Mouse (Mus musculus): Measurements from ENCODE around the gene 2510039O18Rik. TPM values are rescaled to one million over a fixed set of nuclear protein-coding genes. Genes with fewer than 3 reads are reported as not detected.

The 2510039O18Rik gene
- total and polyA plus RNA-seq, 2 experiments from 2014 or later: 12.3 to 68.3 TPM

GRCm38 (mm10) chr4:147965712-147966111, 25.0 kb downstream of the 2510039O18Rik start:
- no peaks in the 10 kb centered on the region for H3K4me1 ChIP-seq (ENCODE audit: insufficient read depth, low read length)
- H3K9ac ChIP-seq (replicated peaks; ENCODE audit: low read length, poor library complexity, severe bottlenecking): no peak overlapping the region
- ATAC-seq (ENCODE audit: low FRiP score) (no peak), DNase-seq (ENCODE audit: low spot score) (no peak)
- H3K4me3 ChIP-seq (ENCODE audit: low read depth, low read length): no peak overlapping the region
- no peak overlapping the region for H3K27ac ChIP-seq (ENCODE audit: low read depth, low read length)
- H3K9me3 ChIP-seq (ENCODE audit: low read length): no peaks in the 10 kb centered on the region
- H3K36me3 ChIP-seq (ENCODE audit: insufficient read depth, low read length): no peaks in the 10 kb centered on the region
- WGBS: 78% methylated on average over 7 of the region's 7 CpGs
- TF ChIP-seq CTCF (IDR thresholded peaks at IDR 0.05): no peak
- H3K4me2 ChIP-seq (ENCODE audit: low read depth, low read length, poor library complexity, severe bottlenecking): no peak overlapping the region
- no peaks in the 10 kb centered on the region for H3K27me3 ChIP-seq (ENCODE audit: insufficient read depth, low read length)

- no peak overlapping the region for H3K9ac ChIP-seq (replicated peaks; ENCODE audit: low read length, poor library complexity, severe bottlenecking)
- no peaks in the 10 kb centered on the region for H3K9me3 ChIP-seq (ENCODE audit: low read length)
- no peaks in the 10 kb centered on the region for H3K27me3 ChIP-seq (ENCODE audit: insufficient read depth, low read length)
- H3K4me3 ChIP-seq (ENCODE audit: low read depth, low read length): no peak overlapping the region
- H3K36me3 ChIP-seq (ENCODE audit: insufficient read depth, low read length): no peaks in the 10 kb centered on the region
- no peaks in the 10 kb centered on the region for H3K4me1 ChIP-seq (ENCODE audit: insufficient read depth, low read length)
- WGBS: 83% methylated on average over 2 of the region's 2 CpGs
- H3K4me2 ChIP-seq (ENCODE audit: low read depth, low read length, poor library complexity, severe bottlenecking): no peak overlapping the region
- TF ChIP-seq CTCF (IDR thresholded peaks at IDR 0.05): no peak
- ATAC-seq (ENCODE audit: low FRiP score) (no peak), DNase-seq (ENCODE audit: low spot score) (no peak)
- no peak overlapping the region for H3K27ac ChIP-seq (ENCODE audit: low read depth, low read length)
Observed at GRCm38 (mm10) chr4:147968816-147969215, 28.1 kb downstream of the 2510039O18Rik start.

GRCm38 (mm10) chr4:147969337-147969736, 28.6 kb downstream of the 2510039O18Rik start:
- H3K9ac ChIP-seq (replicated peaks; ENCODE audit: low read length, poor library complexity, severe bottlenecking): no peak overlapping the region
- H3K4me3 ChIP-seq (ENCODE audit: low read depth, low read length): no peak overlapping the region
- H3K27ac ChIP-seq (ENCODE audit: low read depth, low read length): no peak overlapping the region
- WGBS: 58% methylated on average over 9 of the region's 9 CpGs
- DNase-seq (ENCODE audit: low spot score) (no peak), ATAC-seq (ENCODE audit: low FRiP score) (no peak)
- no peaks in the 10 kb centered on the region for H3K27me3 ChIP-seq (ENCODE audit: insufficient read depth, low read length)
- no peaks in the 10 kb centered on the region for H3K4me1 ChIP-seq (ENCODE audit: insufficient read depth, low read length)
- H3K9me3 ChIP-seq (ENCODE audit: low read length): no peaks in the 10 kb centered on the region
- TF ChIP-seq CTCF (IDR thresholded peaks at IDR 0.05): no peak
- H3K36me3 ChIP-seq (ENCODE audit: insufficient read depth, low read length): no peaks in the 10 kb centered on the region
- no peak overlapping the region for H3K4me2 ChIP-seq (ENCODE audit: low read depth, low read length, poor library complexity, severe bottlenecking)

DNA sequence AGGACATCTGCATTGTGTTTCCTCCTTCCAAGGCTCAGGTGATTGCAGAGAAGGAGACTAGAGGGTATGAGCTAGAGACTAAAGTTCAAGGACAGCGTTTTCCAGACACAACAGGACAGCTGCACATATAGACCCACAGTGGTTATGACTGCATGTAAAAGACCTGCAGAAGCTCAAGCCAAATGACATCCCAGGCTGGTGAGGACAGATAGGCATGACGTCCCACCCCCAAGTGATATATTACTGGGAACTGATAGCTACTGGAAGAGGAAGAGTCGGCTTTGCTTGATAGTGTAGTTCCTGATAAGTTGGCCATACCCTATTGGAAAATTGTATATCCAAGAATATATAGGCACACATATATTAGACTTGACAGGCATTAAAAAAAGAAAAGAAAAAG, 35.5 kb downstream of the 2510039O18Rik start:
- DNase-seq (ENCODE audit: low spot score): no peak
- no peak overlapping the region for H3K4me2 ChIP-seq (ENCODE audit: low read depth, low read length, poor library complexity, severe bottlenecking)
- no peaks in the 10 kb centered on the region for H3K4me1 ChIP-seq (ENCODE audit: insufficient read depth, low read length)
- no peak overlapping the region for H3K9ac ChIP-seq (replicated peaks; ENCODE audit: low read length, poor library complexity, severe bottlenecking)
- WGBS: 79% methylated on average over 3 of the region's 3 CpGs
- TF ChIP-seq CTCF (IDR thresholded peaks at IDR 0.05): no peak
- H3K27me3 ChIP-seq (ENCODE audit: insufficient read depth, low read length): no peaks in the 10 kb centered on the region
- H3K27ac ChIP-seq (ENCODE audit: low read depth, low read length): no peak overlapping the region
- no peak for ATAC-seq (ENCODE audit: low FRiP score)
- no peak overlapping the region for H3K4me3 ChIP-seq (ENCODE audit: low read depth, low read length)
- no peaks in the 10 kb centered on the region for H3K36me3 ChIP-seq (ENCODE audit: insufficient read depth, low read length)
- H3K9me3 ChIP-seq (ENCODE audit: low read length): no peaks in the 10 kb centered on the region

DNA sequence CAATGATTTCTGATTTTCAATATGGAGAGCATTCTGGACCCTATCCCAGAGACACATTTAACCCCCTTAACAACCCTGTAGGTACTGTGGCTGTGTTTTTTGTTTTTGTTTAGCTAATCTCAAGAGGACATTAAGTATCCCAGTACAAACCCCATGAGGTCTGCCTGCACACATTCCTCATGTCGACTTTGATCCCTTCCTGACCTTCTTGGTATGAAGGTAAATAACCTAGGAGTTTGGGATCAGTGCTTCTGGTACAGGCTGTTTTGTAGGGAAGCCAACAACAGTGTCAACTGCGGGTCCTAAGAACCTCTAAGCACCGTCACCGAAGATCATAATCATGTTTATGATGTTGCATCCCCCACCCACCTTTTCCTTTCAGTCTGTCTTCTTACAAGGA, 37.0 kb downstream of the 2510039O18Rik start:
- no peak for TF ChIP-seq CTCF (IDR thresholded peaks at IDR 0.05)
- ATAC-seq (ENCODE audit: low FRiP score): no peak
- H3K4me3 ChIP-seq (ENCODE audit: low read depth, low read length): no peak overlapping the region
- no peaks in the 10 kb centered on the region for H3K9me3 ChIP-seq (ENCODE audit: low read length)
- H3K9ac ChIP-seq (replicated peaks; ENCODE audit: low read length, poor library complexity, severe bottlenecking): no peak overlapping the region
- DNase-seq (ENCODE audit: low spot score): no peak
- H3K36me3 ChIP-seq (ENCODE audit: insufficient read depth, low read length): no peaks in the 10 kb centered on the region
- H3K4me1 ChIP-seq (ENCODE audit: insufficient read depth, low read length): no peaks in the 10 kb centered on the region
- 84% methylated on average over 4 of the region's 4 CpGs for WGBS
- no peak overlapping the region for H3K27ac ChIP-seq (ENCODE audit: low read depth, low read length)
- H3K27me3 ChIP-seq (ENCODE audit: insufficient read depth, low read length): no peaks in the 10 kb centered on the region
- no peak overlapping the region for H3K4me2 ChIP-seq (ENCODE audit: low read depth, low read length, poor library complexity, severe bottlenecking)

GRCm38 (mm10) chr4:147978391-147978790, 37.7 kb downstream of the 2510039O18Rik start:
- H3K36me3 ChIP-seq (ENCODE audit: insufficient read depth, low read length): no peaks in the 10 kb centered on the region
- TF ChIP-seq CTCF (IDR thresholded peaks at IDR 0.05): no peak
- H3K9me3 ChIP-seq (ENCODE audit: low read length): no peaks in the 10 kb centered on the region
- DNase-seq (ENCODE audit: low spot score) (no peak), ATAC-seq (ENCODE audit: low FRiP score) (no peak)
- H3K4me1 ChIP-seq (ENCODE audit: insufficient read depth, low read length): no peaks in the 10 kb centered on the region
- no peak overlapping the region for H3K4me2 ChIP-seq (ENCODE audit: low read depth, low read length, poor library complexity, severe bottlenecking)
- H3K4me3 ChIP-seq (ENCODE audit: low read depth, low read length): no peak overlapping the region
- 90% methylated on average over 6 of the region's 6 CpGs for WGBS
- H3K27me3 ChIP-seq (ENCODE audit: insufficient read depth, low read length): no peaks in the 10 kb centered on the region
- H3K9ac ChIP-seq (replicated peaks; ENCODE audit: low read length, poor library complexity, severe bottlenecking): no peak overlapping the region
- no peak overlapping the region for H3K27ac ChIP-seq (ENCODE audit: low read depth, low read length)

Measured in midbrain, postnatal 0 days (tissue).